Mouse (Mus musculus) stomach, embryonic 15.5 days (tissue): Measurements from ENCODE around the gene Plpp2. TPM values are rescaled to one million over a fixed set of nuclear protein-coding genes. Genes with fewer than 3 reads are reported as not detected.

Experiments
- ATAC-seq: fragments of 200-750 bp; cut with Nextera tagmentation; 2 replicates; pipeline ENCODE4 v1.8.0; 2017; ENCODE audit warnings: low read depth, moderate number of reproducible peaks, moderate TSS enrichment; ENCODE audit not compliant: insufficient read depth, low FRiP score
- H3K27ac ChIP-seq: fragments of 300-500 bp; sonication (generic); 2 replicates; pipeline ENCODE4 v1.5.1; 2015; ENCODE audit warnings: mild to moderate bottlenecking, inconsistent platforms
- H3K27me3 ChIP-seq: fragments of 300-500 bp; sonication (generic); replicated peaks from 2 replicates; pipeline ENCODE4 v1.6.1; 2015; ENCODE audit warnings: inconsistent platforms
- H3K36me3 ChIP-seq: fragments of 300-500 bp; sonication (generic); 2 replicates; pipeline ENCODE4 v1.6.1; 2015; ENCODE audit warnings: inconsistent platforms
- H3K4me1 ChIP-seq: fragments of 300-500 bp; sonication (generic); 2 replicates; pipeline ENCODE4 v1.6.1; 2015; ENCODE audit warnings: inconsistent platforms
- H3K4me2 ChIP-seq: fragments of 300-500 bp; sonication (generic); 2 replicates; pipeline ENCODE4 v1.6.1; 2015; ENCODE audit warnings: mild to moderate bottlenecking, inconsistent platforms
- H3K4me3 ChIP-seq: fragments of 300-500 bp; sonication (generic); replicated peaks from 2 replicates; pipeline ENCODE4 v1.5.1; 2015; ENCODE audit warnings: inconsistent platforms
- H3K9ac ChIP-seq: fragments of 300-500 bp; sonication (generic); 2 replicates; pipeline ENCODE4 v1.6.1; 2015; ENCODE audit warnings: inconsistent platforms
- H3K9me3 ChIP-seq: fragments of 300-500 bp; sonication (generic); 2 replicates; pipeline ENCODE4 v1.6.1; 2016; ENCODE audit warnings: inconsistent platforms
- WGBS: fragments of 180-500 bp; shearing (Covaris S2); methylation state at CpG from one replicate; pipeline ENCODE4 v1.1.7; 2015; 5-methylcytosine and 5-hydroxymethylcytosine counted together
- microRNA-seq: library from miRNA; unstranded; fragments of <30 nt; microRNA quantifications from one replicate; pipeline ENCODE4, GENCODE M21; 2016
- polyA plus RNA-seq: library from polyadenylated mRNA; unstranded; fragments of >200 nt; fragmentation: Nextera tagmentation; extraction: Ambion mirVana; gene quantifications from 2 replicates; pipeline ENCODE4 v1.2.1, GENCODE M21; 2015

The Plpp2 gene
- polyA plus RNA-seq, 1 experiment from 2014 or later: 70.6 TPM

GRCm38 (mm10) chr10:79526661-79527452 is 6.7 kb downstream of the Plpp2 start:
- no peak for ATAC-seq

GRCm38 (mm10) chr10:79525456-79526325 is 7.9 kb downstream of the Plpp2 start:
- Histone ChIP-seq H3K4me1 (no peaks in the 10 kb centered on the region), H3K27ac (no peak overlapping the region), H3K9ac (no peak overlapping the region), H3K27me3 (no peaks in the 10 kb centered on the region), H3K36me3 (0 out of 2 replicates have a peak, but pooled peaks cover 5% of the 10 kb centered on the region), H3K4me3 (no peak overlapping the region), H3K4me2 (no peak overlapping the region), H3K9me3 (no peaks in the 10 kb centered on the region)
- WGBS: 86% methylated on average over 8 of the region's 8 CpGs
- ATAC-seq: no peak

More at GRCm38 (mm10) chr10:79526661-79527452, 6.7 kb downstream of the Plpp2 start:
- no peaks in the 10 kb centered on the region for H3K9me3 ChIP-seq
- no peaks in the 10 kb centered on the region for H3K27me3 ChIP-seq
- no peak overlapping the region for H3K4me2 ChIP-seq
- H3K36me3 ChIP-seq: 0 out of 2 replicates have a peak, but pooled peaks cover 5% of the 10 kb centered on the region
- 0 out of 2 replicates have a peak, but pooled peaks cover 5% of the 10 kb centered on the region for H3K4me1 ChIP-seq
- H3K9ac ChIP-seq: no peak overlapping the region
- H3K4me3 ChIP-seq: no peak overlapping the region
- H3K27ac ChIP-seq: no peak overlapping the region
- 85% methylated on average over 12 of the region's 12 CpGs for WGBS

GRCm38 (mm10) chr10:79524433-79524832 is 9.2 kb downstream of the Plpp2 start:
- no peak for ATAC-seq
- Histone ChIP-seq H3K4me1 (no peaks in the 10 kb centered on the region), H3K27ac (no peak overlapping the region), H3K36me3 (0 out of 2 replicates have a peak, but pooled peaks cover 5% of the 10 kb centered on the region), H3K27me3 (no peaks in the 10 kb centered on the region), H3K4me3 (no peak overlapping the region), H3K9ac (no peak overlapping the region), H3K9me3 (no peaks in the 10 kb centered on the region), H3K4me2 (no peak overlapping the region)
- 76% methylated on average over 1 of the region's 1 CpGs for WGBS

GRCm38 (mm10) chr10:79506709-79507108 is 26.9 kb downstream of the Plpp2 start:
- no peak for ATAC-seq
- H3K36me3 ChIP-seq: no peaks in the 10 kb centered on the region
- WGBS: 82% methylated on average over 2 of the region's 2 CpGs
- no peak overlapping the region for H3K4me2 ChIP-seq
- no peak overlapping the region for H3K27ac ChIP-seq
- H3K27me3 ChIP-seq: no peaks in the 10 kb centered on the region
- H3K9ac ChIP-seq: no peak overlapping the region
- H3K4me1 ChIP-seq: no peaks in the 10 kb centered on the region
- no peak overlapping the region for H3K4me3 ChIP-seq
- H3K9me3 ChIP-seq: no peaks in the 10 kb centered on the region

- Histone ChIP-seq H3K27me3 (no peaks in the 10 kb centered on the region), H3K4me1 (no peaks in the 10 kb centered on the region), H3K27ac (no peak overlapping the region), H3K4me2 (no peak overlapping the region), H3K4me3 (no peak overlapping the region), H3K9ac (no peak overlapping the region), H3K36me3 (no peaks in the 10 kb centered on the region), H3K9me3 (no peaks in the 10 kb centered on the region)
- WGBS: 60% methylated on average over 6 of the region's 6 CpGs
- ATAC-seq: no peak
These were observed 30.6 kb downstream of the Plpp2 start for GRCm38 (mm10) chr10:79502830-79503644.

- H3K4me2 ChIP-seq: no peak overlapping the region
- H3K27me3 ChIP-seq: no peaks in the 10 kb centered on the region
- H3K4me1 ChIP-seq: no peaks in the 10 kb centered on the region
- H3K4me3 ChIP-seq: no peak overlapping the region
- no peaks in the 10 kb centered on the region for H3K36me3 ChIP-seq
- H3K27ac ChIP-seq: no peak overlapping the region
- WGBS: 40% methylated on average over 2 of the region's 2 CpGs
- no peaks in the 10 kb centered on the region for H3K9me3 ChIP-seq
- no peak overlapping the region for H3K9ac ChIP-seq
- ATAC-seq: no peak
These were observed 36.8 kb downstream of the Plpp2 start for GRCm38 (mm10) chr10:79496701-79497288.

- Histone ChIP-seq H3K9me3 (no peaks in the 10 kb centered on the region), H3K27ac (no peak overlapping the region), H3K4me3 (no peak overlapping the region), H3K4me1 (no peaks in the 10 kb centered on the region), H3K9ac (no peak overlapping the region), H3K27me3 (no peaks in the 10 kb centered on the region), H3K4me2 (no peak overlapping the region), H3K36me3 (no peaks in the 10 kb centered on the region)
- no peak for ATAC-seq
- 62% methylated on average over 3 of the region's 3 CpGs for WGBS
These were observed 37.7 kb downstream of the Plpp2 start for GRCm38 (mm10) chr10:79495886-79496285.

Small RNA genes lying within 50 kb of the gene (microRNA-seq; reads per million reads assigned to microRNA genes)
- 0.77 reads per million for gene Mir6909

Other genes starting within 250 kb of the Plpp2 start
- gene Vmn2r82, start 177.3 kb downstream of the Plpp2 start, polyA plus RNA-seq: not detected in 2 replicates
- not detected in 2 replicates for gene Vmn2r83, start 65.1 kb downstream of the Plpp2 start, polyA plus RNA-seq
- 49.2 and 50.1 TPM in 2 replicates for gene Mier2, start 21.4 kb upstream of the Plpp2 start, polyA plus RNA-seq
- not detected in 2 replicates for gene Theg, start 53.5 kb upstream of the Plpp2 start, polyA plus RNA-seq
- gene C2cd4c, start 80.2 kb upstream of the Plpp2 start, polyA plus RNA-seq: 0.08 and 0.14 TPM in 2 replicates
- 9.1 and 10.6 TPM in 2 replicates for gene Shc2, start 104.1 kb upstream of the Plpp2 start, polyA plus RNA-seq
- not detected in 2 replicates for gene Odf3l2, start 111.9 kb upstream of the Plpp2 start, polyA plus RNA-seq
- gene Madcam1, start 130.8 kb upstream of the Plpp2 start, polyA plus RNA-seq: 36.4 and 41.1 TPM in 2 replicates
- 58.2 and 59.3 TPM in 2 replicates for gene Tpgs1, start 135.6 kb upstream of the Plpp2 start, polyA plus RNA-seq
- 107 and 108 TPM in 2 replicates for gene Cdc34, start 148.4 kb upstream of the Plpp2 start, polyA plus RNA-seq
- 0.40 and 0.57 TPM in 2 replicates for gene Gzmm, start 155.2 kb upstream of the Plpp2 start, polyA plus RNA-seq
- 1,050 and 1,128 TPM in 2 replicates for gene Bsg, start 170.7 kb upstream of the Plpp2 start, polyA plus RNA-seq
- gene Hcn2, start 182.8 kb upstream of the Plpp2 start, polyA plus RNA-seq: 0.08 and 0.14 TPM in 2 replicates
- gene Polrmt, start 212.8 kb upstream of the Plpp2 start, polyA plus RNA-seq: 33.9 and 38.7 TPM in 2 replicates
- 0.31 and 0.36 TPM in 2 replicates for gene Fgf22, start 221.3 kb upstream of the Plpp2 start, polyA plus RNA-seq
- gene Rnf126, start 233.2 kb upstream of the Plpp2 start, polyA plus RNA-seq: 87.8 and 88.1 TPM in 2 replicates
- 14.8 and 15.5 TPM in 2 replicates for gene Fstl3, start 243.5 kb upstream of the Plpp2 start, polyA plus RNA-seq